Mouse (Mus musculus): ENCODE data around the gene Prkg1.

Gene Prkg1

DNA sequence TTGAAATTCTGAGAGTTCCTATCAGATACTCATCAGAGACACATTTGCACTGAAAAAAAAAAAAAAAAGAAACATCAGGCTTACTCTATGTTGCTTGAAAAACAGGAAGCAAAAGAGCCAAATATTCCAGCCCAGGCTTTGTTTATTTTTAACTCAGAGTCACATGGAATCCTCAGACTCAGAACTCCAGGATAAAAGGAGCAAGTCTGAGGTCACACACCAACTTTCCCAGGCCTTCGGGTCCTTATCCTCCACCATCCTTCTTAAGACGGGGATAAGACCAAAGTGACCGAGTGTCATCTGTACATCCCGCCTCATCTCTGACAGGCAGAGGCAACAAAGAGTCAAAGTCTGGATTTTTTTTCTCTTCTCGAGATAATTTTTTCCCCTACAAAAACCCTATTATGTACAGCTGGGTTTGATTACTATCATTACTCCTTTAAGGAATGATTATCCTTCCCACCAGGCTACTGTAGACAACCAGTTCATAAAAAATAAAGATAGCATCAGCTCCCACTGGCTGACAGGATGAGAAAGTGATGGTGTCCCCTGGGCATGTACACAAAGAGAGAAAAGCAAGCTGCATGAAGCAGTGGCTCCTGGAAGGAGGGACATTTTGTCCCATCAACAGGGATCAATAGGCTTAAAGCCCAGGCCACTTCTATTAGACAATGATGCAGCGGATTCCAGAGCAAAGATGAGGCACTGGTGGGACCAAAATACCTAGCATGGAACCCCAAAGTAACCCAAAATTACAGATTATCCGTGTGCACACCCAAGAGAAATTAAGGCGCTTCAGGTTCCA, 21.4 kb downstream of the Prkg1 start:
- no peak for DNase-seq (ENCODE audit: low spot score in 2 of 2)

- DNase-seq (ENCODE audit: low spot score in 2 of 2): no peak
Measured at GRCm38 (mm10) chr19:31714900-31715299, 49.9 kb downstream of the Prkg1 start.

- DNase-seq (ENCODE audit: low spot score in 2 of 2): no peak
Measured at GRCm38 (mm10) chr19:31714418-31714817, 50.4 kb downstream of the Prkg1 start.

DNA sequence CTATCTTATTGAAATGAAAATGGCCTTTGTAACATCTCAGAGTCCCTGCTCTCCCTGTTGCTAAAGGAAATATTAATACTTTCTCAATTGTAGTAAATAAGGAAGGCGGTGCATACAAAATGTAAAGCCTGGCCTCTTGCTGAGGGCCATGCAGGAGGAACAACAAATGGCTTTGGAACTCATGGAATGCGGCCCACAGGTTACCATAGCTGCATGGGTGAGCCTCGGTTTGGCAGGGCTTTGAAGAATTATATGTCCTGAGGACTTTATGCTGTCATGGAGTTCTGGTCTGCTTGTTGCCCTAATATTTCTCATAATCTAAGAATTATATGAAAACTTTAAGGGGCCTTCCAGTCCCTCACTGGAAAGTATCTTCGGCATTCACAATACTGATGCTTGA, 51.5 kb downstream of the Prkg1 start:
- no peak for DNase-seq (ENCODE audit: low spot score in 2 of 2)

DNA sequence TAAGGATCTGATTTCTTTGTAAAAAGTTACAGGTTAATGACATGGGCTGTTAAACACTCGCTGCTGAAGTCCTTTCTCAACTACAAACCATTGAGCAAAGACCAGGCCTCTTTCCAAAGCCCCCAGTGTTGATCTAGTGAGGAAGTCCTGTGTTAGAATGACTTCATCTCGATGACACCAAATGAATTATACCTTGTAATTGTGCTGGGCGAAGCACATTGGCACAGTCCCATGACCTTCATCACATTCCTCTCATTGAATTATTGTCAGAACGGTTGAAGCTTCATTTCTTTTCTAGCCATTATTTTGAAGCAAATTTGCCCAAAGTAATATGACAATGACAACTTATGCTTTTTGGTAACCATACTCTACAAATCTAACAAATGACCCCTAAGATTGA, 54.5 kb downstream of the Prkg1 start:
- DNase-seq (ENCODE audit: low spot score in 2 of 2): no peak

- DNase-seq (ENCODE audit: low spot score in 2 of 2): no peak
Measured at GRCm38 (mm10) chr19:31703991-31704390, 60.8 kb downstream of the Prkg1 start.

DNA sequence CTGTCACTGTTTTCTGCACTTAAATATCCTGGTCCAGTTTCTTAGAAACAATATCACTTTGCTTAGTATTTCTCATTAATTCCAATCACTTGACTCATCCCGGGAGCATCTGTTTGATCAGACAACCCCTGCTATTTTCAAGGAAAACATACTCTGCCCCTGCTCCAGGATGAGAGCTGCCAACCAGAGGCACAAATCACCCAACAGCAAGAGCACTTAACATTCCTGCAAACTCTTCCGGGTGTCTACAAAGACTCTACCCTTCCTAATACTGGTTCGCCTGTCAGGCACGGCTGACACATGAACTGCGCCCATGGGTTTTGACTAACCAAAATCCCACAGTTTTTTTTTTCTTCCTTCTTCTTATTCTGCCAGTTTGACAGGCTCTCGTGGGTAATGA, 65.9 kb downstream of the Prkg1 start:
- no peak for DNase-seq (ENCODE audit: low spot score in 2 of 2)

DNA sequence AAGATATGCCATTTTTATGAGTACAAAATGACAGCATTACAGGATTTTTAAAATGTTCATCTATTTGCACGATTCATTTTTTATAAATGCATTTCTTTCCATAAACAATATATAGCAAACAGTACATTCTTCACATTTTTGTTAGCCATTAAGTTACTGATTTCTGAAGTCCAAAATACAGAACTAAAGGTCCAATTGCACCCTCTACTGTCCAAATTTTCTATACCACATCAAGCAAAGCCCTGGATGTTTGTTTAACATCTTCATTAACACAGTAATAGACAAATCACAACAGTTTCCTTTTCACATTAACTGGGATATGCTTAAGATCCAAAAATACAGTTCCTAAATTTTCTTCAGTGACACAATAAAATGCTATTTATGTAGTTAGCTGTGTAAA, 84.0 kb downstream of the Prkg1 start:
- DNase-seq (ENCODE audit: low spot score in 2 of 2): no peak

GRCm38 (mm10) chr19:31678324-31678723, 86.5 kb downstream of the Prkg1 start:
- DNase-seq (ENCODE audit: low spot score in 2 of 2): no peak

DNA sequence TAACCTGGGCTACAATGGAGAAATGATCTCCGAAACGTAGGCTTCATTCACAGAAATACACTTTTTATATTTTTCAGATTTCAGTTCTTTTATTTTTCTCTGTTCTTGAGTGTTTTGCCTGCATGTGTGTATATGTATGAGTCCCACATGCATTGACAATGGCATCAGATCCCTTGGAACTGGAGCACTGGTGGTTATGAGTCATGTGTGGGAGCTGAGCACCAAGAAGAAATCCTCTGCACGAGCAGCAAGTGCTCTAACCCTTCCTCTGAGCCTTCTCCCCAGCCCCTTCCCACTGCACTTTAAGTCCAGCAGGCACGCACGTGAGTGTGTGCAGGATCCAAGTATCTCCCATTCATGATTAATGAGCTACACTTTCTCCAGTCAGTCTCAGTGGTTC, 93.1 kb downstream of the Prkg1 start:
- no peak for DNase-seq (ENCODE audit: low spot score in 2 of 2)

DNA sequence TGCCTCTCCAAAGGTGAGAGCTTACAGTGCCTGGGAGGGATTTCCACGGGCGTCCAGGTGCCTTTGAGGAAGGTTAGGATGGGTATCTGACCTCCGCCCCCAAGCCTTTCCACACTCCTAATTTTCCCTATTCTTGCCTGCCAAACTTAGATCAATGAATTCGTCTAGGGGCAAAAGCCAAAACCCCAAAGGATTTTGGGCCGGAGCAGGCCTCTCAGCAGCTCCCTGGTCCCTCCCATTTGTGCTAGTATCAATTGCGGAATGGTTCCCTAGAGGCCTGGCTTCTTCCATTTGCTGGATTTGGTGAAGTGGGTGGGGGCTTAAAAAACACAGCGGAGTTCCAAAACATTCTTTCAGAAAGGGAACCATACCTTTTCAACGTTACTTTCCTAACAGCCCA, 99.8 kb downstream of the Prkg1 start:
- DNase-seq (ENCODE audit: low spot score in 2 of 2): no peak

DNA sequence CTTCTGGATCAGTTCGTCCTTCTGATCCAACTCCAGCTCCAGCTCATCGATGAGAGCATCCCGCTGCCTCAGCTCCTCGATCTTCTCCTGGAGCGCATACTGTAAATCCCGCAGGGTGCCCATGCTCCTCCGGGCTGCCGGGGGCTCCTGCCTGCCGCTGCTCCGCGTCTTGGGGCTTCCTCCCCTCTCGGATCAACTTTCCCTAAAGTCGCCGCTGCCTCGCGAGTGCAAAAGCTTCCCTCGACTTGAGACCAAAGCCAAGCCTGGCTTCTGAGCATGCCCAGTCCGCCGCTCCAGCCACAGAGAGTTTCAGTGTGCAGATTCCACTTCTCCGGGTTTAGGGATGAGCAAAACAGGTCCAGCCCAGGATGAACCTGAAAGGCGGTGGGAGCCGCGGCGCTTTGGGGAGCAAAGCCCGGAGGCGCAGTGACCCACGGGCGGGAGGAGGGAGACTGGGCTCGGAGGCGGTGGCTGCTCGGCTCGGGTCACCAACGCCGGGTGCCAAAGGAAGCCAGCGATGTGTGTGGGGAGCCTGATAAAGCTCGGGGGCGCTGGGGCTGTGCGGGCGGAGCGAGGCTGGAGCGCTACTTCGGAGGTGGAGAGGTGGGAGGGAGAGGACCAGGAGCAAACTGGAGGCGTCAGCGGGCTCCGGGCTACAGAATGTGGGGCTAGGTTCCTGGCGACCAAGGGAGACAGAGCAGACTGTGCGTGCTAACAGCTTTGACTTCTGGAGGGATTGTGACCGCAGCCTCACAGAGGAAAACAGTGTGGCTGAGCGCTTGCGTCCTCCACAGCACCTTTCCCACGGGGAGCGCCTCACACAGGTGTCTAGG, 100.5 kb downstream of the Prkg1 start:
- DNase-seq (ENCODE audit: low spot score in 2 of 2): peak; percentile 41 to 52

DNA sequence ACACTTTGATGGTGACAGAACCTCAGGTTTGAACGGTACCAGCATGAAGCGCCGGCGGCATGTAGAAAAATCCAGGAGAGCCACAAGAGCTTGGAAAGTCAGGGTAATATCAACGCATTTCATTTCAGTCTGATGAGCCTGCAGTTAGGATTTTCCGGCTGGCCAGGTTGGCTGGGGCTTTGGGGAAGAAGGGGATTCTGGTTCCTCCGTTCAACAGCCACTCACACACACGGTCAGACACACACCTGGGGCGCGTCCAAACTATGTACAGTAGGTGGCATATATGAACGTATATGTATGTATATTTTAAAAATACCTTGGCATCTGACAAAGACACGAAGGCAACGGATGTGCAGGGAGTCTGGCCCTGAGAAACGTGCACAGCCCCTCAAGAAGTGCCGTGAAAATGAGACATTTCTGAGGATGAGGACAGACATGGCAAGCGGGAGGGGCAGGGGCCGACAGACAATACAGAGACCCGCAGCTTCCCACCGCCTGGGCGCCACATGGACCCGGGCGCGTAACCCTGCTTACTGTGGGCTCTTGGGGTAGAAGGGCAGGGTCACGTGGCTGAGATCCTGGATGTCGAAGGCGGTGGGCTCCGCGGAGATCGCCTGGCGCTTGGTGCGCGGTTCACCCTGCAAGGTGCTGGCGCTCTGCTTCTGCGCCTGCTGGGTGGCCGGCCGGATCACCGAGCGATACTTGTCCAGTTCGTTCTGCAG, 101.2 kb downstream of the Prkg1 start:
- DNase-seq (ENCODE audit: low spot score in 2 of 2): peak in 1 of 2 experiments; percentile 13

- DNase-seq (ENCODE audit: low spot score in 2 of 2): peak in 1 of 2 experiments; percentile 5
Measured at GRCm38 (mm10) chr19:31662802-31663201, 102.0 kb downstream of the Prkg1 start.

DNA sequence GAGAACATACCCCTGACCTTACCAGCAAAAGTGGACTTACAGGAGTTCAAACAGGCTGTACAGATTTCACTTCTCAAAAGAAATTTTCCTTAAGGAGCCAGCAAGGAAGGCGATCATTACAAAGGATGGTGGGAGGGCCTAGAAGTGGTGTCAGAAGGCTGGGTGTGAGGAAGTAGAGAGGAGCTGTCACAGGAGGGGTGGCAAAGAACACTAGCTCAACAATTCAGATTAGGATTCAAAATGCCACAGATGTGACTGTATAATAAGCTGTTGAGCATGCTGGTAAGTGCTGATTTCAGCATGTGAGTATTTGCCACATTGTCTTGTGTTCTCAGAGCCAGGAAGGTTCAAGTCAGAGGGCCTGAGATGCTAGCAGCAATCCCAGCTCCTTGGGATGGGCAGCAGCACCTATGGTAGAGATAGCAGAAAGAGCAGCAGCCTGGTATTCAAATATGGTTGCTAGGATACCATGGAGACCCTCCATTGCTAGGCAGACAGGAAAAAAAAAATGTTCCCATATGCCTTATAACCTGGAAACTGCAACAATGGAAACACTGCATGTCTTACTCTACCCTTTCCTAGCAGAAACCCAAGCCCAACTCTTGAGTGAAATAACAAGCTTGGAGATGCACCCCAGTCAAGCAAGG, 106.0 kb downstream of the Prkg1 start:
- no peak for DNase-seq (ENCODE audit: low spot score in 2 of 2)

DNA sequence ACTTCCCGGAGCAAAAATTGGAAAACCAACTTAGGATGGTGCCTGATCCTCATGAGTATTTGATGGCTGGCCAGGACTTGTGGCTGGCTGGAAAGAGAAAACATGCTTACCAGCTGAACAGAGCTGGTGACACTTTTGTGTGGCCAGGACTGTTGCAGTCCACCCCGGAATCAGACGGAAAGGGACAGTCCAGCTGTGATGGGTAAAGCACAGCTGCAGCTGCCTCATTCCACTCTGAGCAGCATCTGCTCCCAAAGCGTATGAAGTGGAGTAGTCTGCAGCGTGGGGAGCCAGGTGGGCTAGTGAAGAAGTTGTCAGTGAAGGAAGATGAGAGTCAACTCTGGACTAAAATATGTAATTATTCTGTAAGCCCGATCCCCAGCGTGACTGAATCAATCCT, 108.6 kb downstream of the Prkg1 start:
- DNase-seq (ENCODE audit: low spot score in 2 of 2): no peak

GRCm38 (mm10) chr19:31655826-31656225, 109.0 kb downstream of the Prkg1 start:
- DNase-seq (ENCODE audit: low spot score in 2 of 2): no peak

DNA sequence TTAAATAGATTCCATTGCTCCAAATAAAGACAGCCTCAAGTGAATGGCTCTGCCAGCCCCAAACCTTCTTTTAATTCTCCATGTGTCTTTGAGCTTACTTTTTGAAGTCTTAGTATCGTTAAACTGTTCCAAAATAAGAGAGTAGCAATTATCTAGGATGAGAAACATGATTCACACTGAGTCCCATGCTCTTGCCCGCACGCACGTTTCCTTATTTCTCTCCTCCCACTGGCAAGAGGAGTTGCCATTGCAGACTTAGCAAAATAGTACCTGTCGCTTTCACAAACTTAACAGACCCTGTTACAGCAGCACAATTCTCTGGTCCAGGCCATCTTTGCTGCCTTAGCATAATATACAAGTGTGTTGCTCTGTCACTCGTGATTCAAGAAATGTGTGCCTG, 110.8 kb downstream of the Prkg1 start:
- no peak for DNase-seq (ENCODE audit: low spot score in 2 of 2)

DNA sequence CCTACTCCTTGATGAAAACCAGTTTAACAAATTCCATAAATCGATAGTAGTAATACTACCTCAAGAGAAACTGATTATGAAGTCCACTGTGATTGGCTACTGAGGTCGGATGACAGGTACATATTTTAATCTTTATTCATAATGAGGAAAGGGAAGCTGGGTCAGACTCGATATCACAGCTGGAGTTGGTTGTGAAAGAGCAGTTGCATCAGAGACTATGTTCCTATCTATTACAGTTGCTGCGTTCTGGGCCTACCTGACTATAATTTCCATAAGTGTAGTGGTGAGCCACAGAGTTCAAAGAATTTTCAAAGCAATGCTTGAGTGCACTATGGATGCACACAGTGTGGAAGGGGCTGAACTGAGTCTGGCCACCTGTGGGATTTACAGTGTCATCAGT, 114.4 kb downstream of the Prkg1 start:
- DNase-seq (ENCODE audit: low spot score in 2 of 2): no peak

DNA sequence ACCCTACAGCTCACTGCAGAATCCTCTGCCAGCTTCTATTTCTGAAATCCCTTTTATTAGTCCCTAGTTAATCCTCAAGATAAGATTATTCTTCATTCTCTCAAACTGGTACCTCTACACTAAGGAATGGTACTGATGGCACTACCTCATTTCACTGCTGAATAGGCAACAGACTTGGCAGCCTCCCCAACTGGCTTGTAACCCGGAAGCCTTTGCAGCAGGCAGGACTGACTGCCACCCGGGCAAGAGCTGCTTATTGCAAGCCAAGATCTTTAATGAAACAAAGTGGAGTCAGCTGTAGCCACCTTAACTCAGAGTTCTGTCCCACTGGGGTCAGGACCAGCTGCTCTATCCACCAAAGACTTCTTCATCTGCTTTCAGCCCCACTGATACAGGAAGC, 117.3 kb downstream of the Prkg1 start:
- no peak for DNase-seq (ENCODE audit: low spot score in 2 of 2)

DNA sequence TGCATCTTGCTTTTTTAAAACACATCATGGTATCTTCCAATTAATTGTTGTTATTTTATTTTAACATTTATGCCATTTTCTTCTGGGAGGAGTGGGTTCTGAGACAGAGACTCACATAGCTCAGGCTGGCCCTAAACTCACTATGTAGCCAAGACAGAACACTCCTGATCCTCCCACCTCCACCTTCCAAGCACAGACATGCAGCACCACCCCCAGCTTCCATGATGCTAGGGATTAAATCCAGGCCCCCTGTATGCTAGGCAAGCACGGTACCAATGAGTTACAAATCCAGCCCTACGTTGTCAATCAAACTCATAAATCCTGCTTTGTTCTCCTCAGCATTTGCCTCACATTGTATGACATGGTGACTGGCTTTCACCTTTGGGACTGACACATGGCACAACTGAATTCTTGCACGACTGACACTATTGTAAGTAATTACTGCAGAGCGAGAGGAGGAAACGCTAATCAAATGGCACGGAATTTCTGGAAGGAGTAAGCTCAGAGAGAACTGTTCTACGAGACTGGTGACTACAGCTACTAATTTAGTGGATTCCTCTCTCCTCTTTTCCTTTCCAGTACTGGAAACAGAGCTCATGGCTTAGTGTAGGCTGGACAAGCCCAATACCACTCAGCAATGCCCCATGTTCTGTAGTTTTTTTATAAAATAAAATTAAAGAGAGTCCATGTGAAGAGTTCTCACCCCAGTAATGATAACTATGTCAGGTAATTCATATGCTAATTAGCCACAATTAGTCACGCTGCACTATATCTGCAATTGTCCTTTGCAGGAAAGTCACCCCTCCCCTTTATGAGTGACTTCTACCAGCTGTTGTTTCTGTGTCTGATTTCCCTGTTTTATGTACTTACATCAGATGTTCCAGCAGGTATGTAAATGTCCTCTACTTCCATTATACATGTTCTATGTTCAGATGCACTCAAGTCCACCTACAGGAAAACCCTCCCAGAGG, 133.6 kb downstream of the Prkg1 start:
- DNase-seq (ENCODE audit: low spot score in 2 of 2): no peak

All from right cerebral cortex, postnatal 36 days (tissue).